Mouse (Mus musculus) heart, embryonic 13.5 days (tissue): ENCODE measurements at regions not wholly inside any gene's neighbourhood (a gene's known extent, or its start where the extent isn't known, plus 50 kb on each side); places are given as distances from the start of the nearest gene placed in this dataset.

Experiments
- ATAC-seq: fragments of 200-750 bp; cut with Nextera tagmentation; 2 replicates; pipeline ENCODE4 v1.8.0; 2017; ENCODE audit warnings: moderate TSS enrichment; ENCODE audit not compliant: insufficient number of reproducible peaks, low FRiP score, low TSS enrichment; ENCODE audit errors: extremely low read depth
- H3K27ac ChIP-seq: fragments of 300-500 bp; sonication (generic); replicated peaks from 2 replicates; pipeline ENCODE4 v1.5.1; 2015; ENCODE audit warnings: moderate library complexity, mild to moderate bottlenecking, inconsistent platforms
- H3K27me3 ChIP-seq: fragments of 300-500 bp; sonication (generic); replicated peaks from 2 replicates; pipeline ENCODE4 v1.6.1; 2015; ENCODE audit warnings: mild to moderate bottlenecking, inconsistent platforms
- H3K36me3 ChIP-seq: fragments of 300-500 bp; sonication (generic); 2 replicates; pipeline ENCODE4 v1.6.1; 2015; ENCODE audit warnings: mild to moderate bottlenecking, inconsistent platforms
- H3K4me1 ChIP-seq: fragments of 300-500 bp; sonication (generic); 2 replicates; pipeline ENCODE4 v1.6.1; 2015; ENCODE audit warnings: inconsistent platforms
- H3K4me2 ChIP-seq: fragments of 300-500 bp; sonication (generic); 2 replicates; pipeline ENCODE4 v1.6.1; 2015; ENCODE audit warnings: inconsistent platforms, mild to moderate bottlenecking, moderate library complexity
- H3K4me3 ChIP-seq: fragments of 300-500 bp; sonication (generic); 2 replicates; pipeline ENCODE4 v1.5.1; 2015; ENCODE audit warnings: moderate library complexity, mild to moderate bottlenecking, inconsistent platforms
- H3K9ac ChIP-seq: fragments of 300-500 bp; sonication (generic); 2 replicates; pipeline ENCODE4 v1.6.1; 2015; ENCODE audit warnings: inconsistent platforms, mild to moderate bottlenecking, moderate library complexity
- H3K9me3 ChIP-seq: fragments of 300-500 bp; sonication (generic); 2 replicates; pipeline ENCODE4 v1.6.1; 2016; ENCODE audit warnings: inconsistent platforms
- WGBS: fragments of 180-500 bp; shearing (Covaris S2); methylation state at CpG from one replicate; pipeline ENCODE4 v1.1.7; 2015; ENCODE audit warnings: mixed read lengths; 5-methylcytosine and 5-hydroxymethylcytosine counted together

- Histone ChIP-seq H3K4me2 (no peak overlapping the region), H3K4me1 (peaks cover 36% of the 10 kb centered on the region), H3K4me3 (no peak overlapping the region), H3K9me3 (no peaks in the 10 kb centered on the region), H3K27me3 (no peaks in the 10 kb centered on the region), H3K27ac (no peak overlapping the region), H3K36me3 (no peaks in the 10 kb centered on the region), H3K9ac (no peak overlapping the region)
- 54% methylated on average over 13 of the region's 13 CpGs for WGBS
- no peak for ATAC-seq
These were observed 90.7 kb downstream of the Atp1a1 start for GRCm38 (mm10) chr3:101513611-101514311.
